Comparison of ENCODE assay signal across 9 mouse cellular contexts in genomic region chr4:44712786-44713553, GRCm38 (mm10). TPM values are rescaled to one million over a fixed set of nuclear protein-coding genes. Genes with fewer than 3 reads are reported as not detected.
DNase-seq lines count a peak whose midpoint lies in the region; ATAC-seq lines count a peak whose summit lies in the region.
"Had no signal": no experiment of that assay in that cellular context is flagged by ENCODE, and none has a peak within 500 bp of the region (broad histone marks: within the 10 kb centered on the region; RNA-seq: fewer than 3 reads in every experiment).

No protein-coding gene starts in this region.

- DNase-seq in cerebellum, adult 8-10 months: peak; percentile 11
- no peak for DNase-seq in cerebellum, adult 11-12 months
- DNase-seq in retina, postnatal 1 day: peak; percentile 53
- no peak for DNase-seq in layer of hippocampus, postnatal 36 days
- DNase-seq in lung, postnatal 10 days: no peak

- H3K27me3 ChIP-seq in megakaryocyte, embryonic 14.5 days (replicated peaks): peaks cover 95% of the 10 kb centered on the region
- peaks cover 55% of the 10 kb centered on the region for H3K27me3 ChIP-seq in hindbrain, embryonic 16.5 days (replicated peaks; ENCODE audit: control insufficient read depth, insufficient read depth, low read length)

- ATAC-seq in megakaryocyte, adult 5-6 weeks (ENCODE audit: poor library complexity, severe bottlenecking): no peak
- ATAC-seq in hindbrain, embryonic 16.5 days: no peak

- no peaks in the 10 kb centered on the region for H3K36me3 ChIP-seq in megakaryocyte, embryonic 14.5 days (replicated peaks; ENCODE audit: low read length)
- no peaks in the 10 kb centered on the region for H3K36me3 ChIP-seq in hindbrain, embryonic 16.5 days (ENCODE audit: control insufficient read depth, insufficient read depth, low read length)
- H3K36me3 ChIP-seq: liver, embryonic 15.5 days had no signal

- no peak overlapping the region for H3K9ac ChIP-seq in hindbrain, embryonic 16.5 days (ENCODE audit: low read depth, low read length)
- H3K9ac ChIP-seq: liver, embryonic 15.5 days had no signal

- peaks cover 33% of the 10 kb centered on the region for H3K4me1 ChIP-seq in megakaryocyte, embryonic 14.5 days
- H3K4me1 ChIP-seq in hindbrain, embryonic 16.5 days (ENCODE audit: control insufficient read depth, insufficient read depth, low read depth, low read length): peaks cover 3% of the 10 kb centered on the region; the same call in 1 of the 2 replicates
- H3K4me1 ChIP-seq: liver, embryonic 15.5 days had no signal

- peaks cover 8% of the 10 kb centered on the region; the same call in 1 of the 2 replicates for H3K9me3 ChIP-seq in megakaryocyte, embryonic 14.5 days
- no peaks in the 10 kb centered on the region for H3K9me3 ChIP-seq in hindbrain, embryonic 16.5 days (ENCODE audit: control insufficient read depth, low read length)
- H3K9me3 ChIP-seq: liver, embryonic 15.5 days had no signal

- peak overlapping the region; percentile 33 for H3K4me2 ChIP-seq in hindbrain, embryonic 16.5 days (ENCODE audit: low read length)
- H3K4me2 ChIP-seq: liver, embryonic 15.5 days had no signal

- 1% methylated on average over 50 of the region's 50 CpGs for WGBS in hindbrain, embryonic 16.5 days

- no peak overlapping the region for H3K27ac ChIP-seq in hindbrain, embryonic 16.5 days (ENCODE audit: low read depth, low read length)
- H3K27ac ChIP-seq: liver, embryonic 15.5 days had no signal

- peak overlapping the region; percentile 75 for H3K4me3 ChIP-seq in megakaryocyte, embryonic 14.5 days (replicated peaks)
- H3K4me3 ChIP-seq in hindbrain, embryonic 16.5 days (ENCODE audit: low read length): peak overlapping the region; percentile 13; the same call in 1 of the 2 replicates
- H3K4me3 ChIP-seq: liver, embryonic 15.5 days had no signal

RNA-seq across cellular contexts. Expression of gene Pax5, which starts 2.7 kb away (rescaled TPM):
- polyA plus RNA-seq in megakaryocyte, embryonic 14.5 days (2012; ENCODE audit: insufficient read depth, low replicate concordance): 1.1 TPM in 1 of 2 replicates, not detected in the other
- total RNA-seq in megakaryocyte, adult 5-6 weeks (2015): 0.04 and 0.07 TPM in 2 replicates
- not detected in 2 replicates for total RNA-seq in megakaryocyte, adult 5-6 weeks (2017)
- 0.99 and 1.9 TPM in 2 replicates for polyA plus RNA-seq in hindbrain, embryonic 16.5 days (2015; fragmentation: Nextera tagmentation; extraction: Ambion mirVana)
- total RNA-seq in layer of hippocampus, postnatal 36 days (2021): under 1 TPM; 0.05 to 0.99 TPM

RNA-seq across cellular contexts. Expression of gene Zcchc7, which starts 42.7 kb away (rescaled TPM):
- 13.7 and 23.0 TPM in 2 replicates for polyA plus RNA-seq in megakaryocyte, embryonic 14.5 days (2012; ENCODE audit: insufficient read depth, low replicate concordance)
- total RNA-seq in megakaryocyte, adult 5-6 weeks (2015): 30.9 and 37.4 TPM in 2 replicates
- 107 and 113 TPM in 2 replicates for total RNA-seq in megakaryocyte, adult 5-6 weeks (2017)
- polyA plus RNA-seq in hindbrain, embryonic 16.5 days (2015; fragmentation: Nextera tagmentation; extraction: Ambion mirVana): 27.2 and 36.1 TPM in 2 replicates
- 10 to 100 TPM; 69.7 to 92.0 TPM for total RNA-seq in layer of hippocampus, postnatal 36 days (2021)

Comparison
In these comparisons a context has a peak if more than half of its experiments do, and no peak if none do; other contexts are left out.
1. DNase-seq: peak in cerebellum, adult 8-10 months (single experiment) and retina, postnatal 1 day (single experiment); none in cerebellum, adult 11-12 months (single experiment), layer of hippocampus, postnatal 36 days (0 of 2) and lung, postnatal 10 days (single experiment).